Mouse (Mus musculus) heart, postnatal 14 days (tissue): ENCODE results near the gene Txn1. TPM values are rescaled to one million over a fixed set of nuclear protein-coding genes. Genes with fewer than 3 reads are reported as not detected.
A peak's percentile ranks its signal among the peaks of the same experiment; 100 is the strongest.

Experiments
- DNase-seq, 2 experiments: peaks; one replicate each; pipeline ENCODE4 v3.0.0; 2021 to 2022
- intact Hi-C: fragments of 180-260 bp; cut with DNase I; formaldehyde crosslinking; loops from one replicate; pipeline ENCODE4 v1.15.1; 2025
- total RNA-seq, 2 experiments: library from RNA; stranded (reverse); gene quantifications; 2 replicates each; pipeline ENCODE4 v1.2.3; 2021

Txn1 gene
- total RNA-seq, 2 experiments from 2014 or later: 129 to 140 TPM

DNA sequence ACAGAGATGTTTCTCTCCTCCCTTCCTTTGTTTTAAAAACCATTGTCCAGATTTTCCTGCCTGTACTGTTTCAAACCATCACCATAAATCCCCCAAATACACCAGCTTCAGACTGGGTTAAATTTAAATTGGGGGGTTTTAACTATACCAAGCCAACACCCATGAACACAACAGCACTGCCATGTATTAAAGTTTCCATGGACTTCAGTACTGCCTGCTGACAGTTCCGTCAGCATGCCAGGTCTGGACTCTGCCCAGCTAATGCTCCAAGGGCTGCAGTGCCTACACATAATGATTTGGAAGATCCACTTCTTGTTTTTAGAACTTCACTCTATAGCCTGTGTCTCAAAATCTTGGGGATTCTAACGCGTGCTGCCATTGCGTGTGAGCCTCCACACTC lies 8.7 kb downstream of the Txn1 start:
- intact Hi-C loops: no loop called here
- no peak for DNase-seq

- DNase-seq: no peak
- intact Hi-C loops: no loop called here
These were observed 9.2 kb downstream of the Txn1 start for GRCm38 (mm10) chr4:57947036-57947435.

DNA sequence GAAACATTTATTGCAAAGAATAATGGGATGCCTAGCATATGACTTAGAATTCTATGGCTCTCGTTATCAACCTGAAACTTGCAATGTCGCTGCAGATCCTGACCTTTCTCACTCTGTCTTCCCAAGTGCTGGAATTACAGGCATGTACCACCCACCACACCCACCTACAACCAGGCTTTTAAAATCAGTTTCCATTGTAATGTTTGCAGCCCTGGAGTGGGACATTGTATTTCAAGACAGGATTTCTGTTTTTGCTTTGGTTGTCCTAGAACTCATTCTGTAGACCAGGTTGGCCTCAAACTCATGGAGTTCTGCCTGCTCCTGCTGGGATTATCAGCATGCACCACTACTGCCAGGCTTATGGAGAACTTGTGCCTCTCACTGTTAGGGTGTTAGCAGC lies 13.3 kb downstream of the Txn1 start:
- intact Hi-C loops: no loop called here

GRCm38 (mm10) chr4:57940631-57941030 lies 15.6 kb downstream of the Txn1 start:
- DNase-seq: no peak
- intact Hi-C loops: no loop called here

More for the DNA sequence above, 13.3 kb downstream of the Txn1 start:
- no peak for DNase-seq

GRCm38 (mm10) chr4:57937292-57937691 lies 18.9 kb downstream of the Txn1 start:
- intact Hi-C loops: no loop called here
- DNase-seq: no peak

- DNase-seq: no peak
- intact Hi-C loops: no loop called here
These were observed 22.0 kb downstream of the Txn1 start for GRCm38 (mm10) chr4:57934181-57934580.

DNA sequence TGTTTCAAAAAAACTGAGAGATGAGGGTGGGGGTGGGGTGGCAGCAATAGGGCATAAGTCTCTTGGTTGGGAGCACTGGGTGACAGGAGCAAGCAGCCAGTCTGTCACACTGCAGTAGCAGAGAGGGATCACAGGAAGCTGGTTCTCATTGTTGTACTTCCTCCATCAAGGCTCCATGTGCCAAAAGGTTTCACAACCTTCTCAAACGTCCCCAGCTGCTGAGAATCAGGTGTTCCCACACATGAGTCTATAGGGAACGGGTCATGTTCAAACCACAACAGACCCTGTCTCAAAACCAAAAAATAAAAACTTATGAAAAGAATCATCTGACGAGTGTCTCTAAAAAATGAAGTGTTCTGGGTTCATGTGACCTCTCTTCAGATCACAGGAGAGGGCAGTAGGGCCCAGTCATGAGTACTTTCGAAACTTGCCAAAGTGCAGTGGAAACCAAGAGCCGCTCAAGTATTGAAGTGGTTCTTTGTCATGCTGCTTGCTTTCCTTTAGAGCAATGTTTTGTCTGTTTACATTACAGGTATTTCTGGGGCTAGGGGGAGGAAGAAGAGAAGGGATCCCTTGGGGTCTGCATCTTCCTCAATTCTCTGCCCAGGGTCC lies 25.5 kb downstream of the Txn1 start:
- no peak for DNase-seq
- intact Hi-C loops: no loop called here

DNA sequence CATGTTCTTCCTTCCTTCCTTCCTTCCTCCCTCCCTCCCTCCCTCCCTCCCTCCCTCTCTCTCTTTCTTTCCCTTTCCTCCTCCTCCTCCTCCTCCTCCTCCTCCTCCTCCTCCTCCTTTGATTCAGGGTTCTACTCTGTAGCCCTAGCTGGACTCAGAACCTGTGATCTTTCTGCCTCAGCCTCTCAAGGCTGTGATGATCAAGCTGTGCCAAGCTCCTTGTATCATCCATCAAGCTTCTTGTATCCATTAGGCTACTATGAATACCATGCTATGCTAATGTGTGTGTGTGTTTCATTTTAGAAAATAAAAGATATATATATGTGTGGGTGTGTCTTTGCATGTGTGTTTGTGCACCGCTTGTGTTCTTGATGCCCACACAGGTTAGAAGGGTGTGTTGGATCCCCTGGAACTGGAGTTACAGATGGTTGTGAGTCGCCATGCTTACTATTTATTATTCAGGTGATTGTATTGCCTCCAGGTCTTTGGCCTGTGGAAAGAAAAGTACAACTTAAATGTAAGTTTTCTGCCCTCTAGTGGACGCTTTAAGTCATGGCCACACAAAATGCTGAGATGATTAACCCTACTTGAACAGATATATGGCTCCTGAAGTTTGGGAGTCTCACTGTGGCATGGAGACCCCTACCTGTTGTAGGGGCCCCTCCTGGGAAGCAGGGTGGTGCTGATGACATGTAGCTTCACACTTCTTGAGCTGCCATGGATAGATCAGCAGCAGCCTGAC lies 28.6 kb downstream of the Txn1 start:
- DNase-seq: peak in 1 of 2 experiments; percentile 30
- intact Hi-C loops: no loop called here

GRCm38 (mm10) chr4:57924556-57925071 lies 31.6 kb downstream of the Txn1 start:
- no peak for DNase-seq
- intact Hi-C loops: no loop called here

GRCm38 (mm10) chr4:57922171-57922570 lies 34.0 kb downstream of the Txn1 start:
- intact Hi-C loops: no loop called here
- DNase-seq: no peak

- intact Hi-C loops: no loop called here
- DNase-seq: no peak
These were observed 35.7 kb downstream of the Txn1 start for GRCm38 (mm10) chr4:57920522-57920921.

DNA sequence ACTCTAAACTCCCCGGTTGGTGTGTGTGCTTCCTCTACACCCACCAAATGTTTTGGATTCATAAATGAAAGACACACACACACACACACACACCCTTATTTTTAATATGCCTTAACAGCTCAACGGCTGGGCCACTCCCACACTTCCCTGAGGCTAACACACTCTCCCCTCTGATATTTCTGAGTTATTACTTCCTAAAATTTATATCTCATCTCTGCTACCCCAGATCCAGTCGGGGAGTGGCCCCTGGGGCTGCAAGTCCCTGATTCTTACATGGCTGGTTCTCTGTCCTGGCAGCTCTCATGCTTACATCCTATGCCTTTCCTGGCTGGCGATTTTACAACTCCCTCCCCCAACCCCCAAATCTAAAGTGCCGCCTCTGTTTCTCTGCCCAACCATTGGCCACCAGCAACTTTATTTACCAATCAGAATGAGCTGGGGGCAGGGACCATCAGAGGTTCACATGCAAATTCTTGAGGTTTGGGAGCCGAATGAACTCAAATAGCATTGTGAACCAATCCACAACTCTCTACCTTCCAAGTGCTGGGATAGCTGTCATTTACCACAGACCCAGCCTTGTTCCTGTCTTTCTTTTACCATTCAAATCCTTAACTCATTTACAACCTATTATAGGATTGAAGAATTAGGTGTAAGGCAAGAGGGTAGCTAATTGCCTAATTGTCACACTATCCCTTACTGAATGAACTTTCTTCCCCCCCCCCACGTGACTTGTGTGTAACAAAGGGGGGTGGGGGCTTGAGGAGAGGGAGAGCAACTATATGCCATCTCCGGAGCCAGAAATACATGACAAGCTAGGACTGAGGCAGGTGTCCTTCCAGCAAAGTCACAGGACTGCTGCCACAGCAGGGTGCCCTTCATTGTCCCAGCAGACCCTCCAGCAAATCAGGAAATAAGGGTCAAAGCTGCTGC lies 36.5 kb downstream of the Txn1 start:
- intact Hi-C loops: no loop called here
- no peak for DNase-seq

DNA sequence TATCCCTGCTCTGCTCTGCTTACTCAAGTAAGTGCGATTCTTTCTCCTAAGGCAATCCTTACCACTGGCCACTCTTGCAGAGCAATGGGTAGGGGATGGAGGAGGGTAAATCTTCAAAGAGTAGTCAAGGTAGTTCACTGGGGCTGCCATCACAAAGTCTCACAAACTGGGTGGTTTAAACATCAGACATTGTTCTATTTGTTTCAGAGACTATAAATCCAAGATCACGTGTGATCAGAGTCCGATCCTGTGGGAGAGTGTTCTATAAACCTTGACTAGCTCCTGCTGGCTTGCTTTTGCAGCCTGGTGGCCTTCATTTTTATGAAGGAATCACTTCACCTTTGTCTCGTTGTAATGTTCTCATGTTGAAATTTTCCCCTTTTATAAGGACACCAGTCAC lies 39.5 kb downstream of the Txn1 start:
- DNase-seq: no peak
- intact Hi-C loops: no loop called here

DNA sequence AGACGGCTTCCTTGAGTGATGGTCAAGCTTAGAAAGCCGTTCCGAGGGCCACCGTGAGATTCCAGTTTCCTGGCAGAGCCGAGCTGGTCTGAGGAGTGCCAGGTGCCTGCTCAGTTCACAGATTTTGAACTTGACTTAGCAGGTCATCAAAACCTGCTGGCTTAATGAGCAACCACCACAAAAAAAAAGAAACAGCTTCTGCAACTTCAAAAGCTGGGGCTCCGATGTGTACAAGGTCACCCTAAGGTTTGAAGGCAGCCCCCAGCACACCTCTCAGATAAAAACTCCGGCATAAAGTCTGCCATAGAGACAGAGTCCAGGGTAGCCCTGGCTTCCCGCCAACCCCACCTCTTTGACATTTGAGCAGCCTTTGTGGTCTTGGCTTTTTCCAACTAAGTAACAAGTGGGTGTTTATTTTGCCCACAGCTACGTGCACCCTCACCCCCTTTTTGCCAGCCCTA lies 40.0 kb downstream of the Txn1 start, which contains the start of gene D630039A03Rik:
TSS of gene D630039A03Rik (minus strand) at position 97 of the 461 bp plus-strand sequence.
- DNase-seq: peak in 1 of 2 experiments; percentile 21
- intact Hi-C loops: no loop called here

DNA sequence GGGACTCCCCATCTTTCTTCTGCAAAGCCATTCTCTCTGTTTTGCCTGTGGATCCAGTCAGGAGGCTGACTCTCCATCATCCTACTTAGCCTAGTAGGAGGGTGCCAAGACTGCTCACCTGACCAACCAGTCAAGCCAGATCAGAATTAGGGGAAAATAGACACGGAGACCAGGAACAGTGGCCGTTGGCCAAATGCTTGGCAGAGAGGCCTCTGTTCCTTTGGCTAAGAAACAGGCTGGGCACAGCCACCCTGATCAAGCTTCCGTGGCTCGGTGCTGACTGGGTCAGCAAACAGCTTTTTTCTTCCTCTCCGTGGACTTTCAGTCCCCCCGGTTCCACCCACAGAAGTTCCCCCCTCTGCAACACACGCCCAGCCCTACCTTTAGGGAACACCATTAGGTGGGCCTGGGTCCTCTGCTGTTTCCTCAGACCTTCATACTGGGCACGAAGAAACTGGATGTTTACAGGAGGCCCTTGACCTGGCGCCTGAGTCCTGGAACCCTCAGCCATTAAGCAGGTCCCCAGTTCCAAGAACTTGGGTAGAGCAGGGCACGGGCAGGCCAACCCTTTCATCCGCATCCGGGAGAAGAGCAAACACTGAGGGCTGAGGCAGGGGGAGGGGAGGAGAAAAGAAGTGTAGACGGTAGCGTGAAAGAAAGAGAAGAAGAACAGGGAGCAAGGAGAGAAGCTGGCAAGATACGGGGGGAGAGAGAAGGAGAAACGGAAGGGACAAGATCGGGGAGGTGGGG lies 40.8 kb downstream of the Txn1 start:
- intact Hi-C loops: no loop called here
- peak; percentile 57 to 61 for DNase-seq

GRCm38 (mm10) chr4:57914193-57915190 lies 41.7 kb downstream of the Txn1 start:
- intact Hi-C loops: no loop called here
- no peak for DNase-seq

DNA sequence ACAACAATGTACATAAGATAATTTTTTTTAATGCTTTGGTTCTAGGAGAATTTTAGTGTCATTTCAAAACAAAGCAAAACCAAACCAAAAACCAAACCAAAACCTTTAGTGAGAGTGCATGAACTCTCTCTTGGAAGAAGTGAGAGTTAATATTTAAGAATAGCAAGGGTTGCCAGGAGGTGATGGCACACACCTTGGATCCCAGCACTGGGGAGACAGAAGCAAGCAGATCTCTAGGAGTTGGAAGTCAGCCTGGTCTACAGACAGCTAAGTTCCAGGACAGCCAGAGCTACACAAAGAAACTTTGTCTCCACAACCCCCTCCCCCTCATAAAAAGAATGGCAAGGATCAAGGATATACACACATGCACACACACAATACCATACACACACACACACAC lies 43.2 kb downstream of the Txn1 start:
- intact Hi-C loops: no loop called here
- no peak for DNase-seq

DNA sequence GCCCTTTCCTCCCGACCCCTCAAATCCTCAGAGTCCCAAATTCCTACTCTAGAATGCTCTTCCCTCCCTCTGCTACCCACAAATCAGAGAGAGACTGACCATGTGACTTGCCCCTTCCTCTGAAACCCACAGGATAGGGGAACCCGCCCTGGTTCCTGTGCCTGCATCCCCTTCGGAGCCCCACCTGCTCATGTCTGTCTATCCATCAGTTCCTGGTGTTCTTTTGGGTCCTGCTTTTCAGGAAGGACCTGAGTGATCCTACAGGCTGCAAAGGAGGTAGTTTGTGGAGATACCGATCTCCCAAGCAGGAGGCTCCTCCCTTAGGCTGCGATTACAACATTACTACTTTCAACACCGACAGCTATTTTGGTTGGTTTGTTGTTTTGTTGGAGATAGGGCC lies 47.4 kb downstream of the Txn1 start:
- no peak for DNase-seq
- intact Hi-C loops: loop anchor here (10.0 kb wide), 2 partner anchors 346 to 534 kb away; no protein-coding TSS in a partner anchor

- no peak for DNase-seq
- intact Hi-C loops: loop anchor here (10.0 kb wide), 2 partner anchors 348 to 532 kb away; no protein-coding TSS in a partner anchor
These were observed 49.5 kb downstream of the Txn1 start for GRCm38 (mm10) chr4:57906708-57907107.
